Mouse (Mus musculus) kidney, postnatal 0 days (tissue): ENCODE results near the gene 9930021J03Rik. TPM values are rescaled to one million over a fixed set of nuclear protein-coding genes. Genes with fewer than 3 reads are reported as not detected.
A peak's percentile ranks its signal among the peaks of the same experiment; 100 is the strongest.

Experiments
- ATAC-seq: fragments of 200-750 bp; cut with Nextera tagmentation; replicated peaks from 2 replicates; pipeline ENCODE4 v1.8.0; 2017; ENCODE audit warnings: low read depth, moderate number of reproducible peaks, moderate TSS enrichment, moderate library complexity; ENCODE audit not compliant: low FRiP score
- DNase-seq: peaks from one replicate; pipeline ENCODE4 v3.0.0-alpha.2; 2016; ENCODE audit warnings: low spot score
- H3K27ac ChIP-seq: fragments of 300-500 bp; sonication (generic); 2 replicates; pipeline ENCODE4 v1.5.1; 2014; ENCODE audit warnings: mild to moderate bottlenecking
- H3K27me3 ChIP-seq: fragments of 300-500 bp; sonication (generic); 2 replicates; pipeline ENCODE4 v1.6.1; 2014; ENCODE audit warnings: low read length, mixed read lengths; ENCODE audit not compliant: insufficient read depth
- H3K36me3 ChIP-seq: fragments of 300-500 bp; sonication (generic); 2 replicates; pipeline ENCODE4 v1.6.1; 2014; ENCODE audit warnings: low read length, mixed read lengths; ENCODE audit not compliant: insufficient read depth
- H3K4me1 ChIP-seq: fragments of 300-500 bp; sonication (generic); replicated peaks from 2 replicates; pipeline ENCODE4 v1.6.1; 2014; ENCODE audit warnings: antibody characterized with exemption, low read length, mixed read lengths; ENCODE audit not compliant: insufficient read depth
- H3K4me2 ChIP-seq: fragments of 300-500 bp; sonication (generic); 2 replicates; pipeline ENCODE4 v1.6.1; 2014; ENCODE audit warnings: mild to moderate bottlenecking, low read length, moderate library complexity, mixed read lengths
- H3K4me3 ChIP-seq: fragments of 300-500 bp; sonication (generic); replicated peaks from 2 replicates; pipeline ENCODE4 v1.5.1; 2014; ENCODE audit warnings: low read depth, low read length
- H3K9ac ChIP-seq: fragments of 300-500 bp; sonication (generic); 2 replicates; pipeline ENCODE4 v1.6.1; 2014; ENCODE audit warnings: low read depth, low read length
- H3K9me3 ChIP-seq: fragments of 300-500 bp; sonication (generic); replicated peaks from 2 replicates; pipeline ENCODE4 v1.6.1; 2016; ENCODE audit warnings: low read length, inconsistent platforms, mixed read lengths
- CTCF ChIP-seq: IDR thresholded peaks from 2 replicates; pipeline ENCODE4 v1.5.1; 2016; ENCODE audit warnings: antibody characterized with exemption, low read depth, mild to moderate bottlenecking, moderate library complexity
- WGBS: fragments of 180-500 bp; shearing (Covaris S2); extraction: QIAGEN DNeasy Blood & Tissue Kit; methylation state at CpG from one replicate; pipeline ENCODE4 v1.1.7; 2014; 5-methylcytosine and 5-hydroxymethylcytosine counted together
- polyA plus RNA-seq: library from polyadenylated mRNA; unstranded; fragments of >200 nt; fragmentation: Nextera tagmentation; extraction: Ambion mirVana; gene quantifications from 2 replicates; pipeline ENCODE4 v1.2.1, GENCODE M21; 2015

Gene 9930021J03Rik
- polyA plus RNA-seq: 5.0 and 5.9 TPM in 2 replicates

- peak within 1 kb of the TSS; percentile 83 for H3K9ac ChIP-seq
- 1% methylated on average over 39 of the region's 95 CpGs for WGBS
Measured at GRCm38 (mm10) chr19:29805917-29806785, at the start of gene 9930021J03Rik. 9930021J03Rik (minus strand) TSS chr19:29805989.

GRCm38 (mm10) chr19:29853711-29854110 lies 47.9 kb upstream of the 9930021J03Rik start:
- H3K9ac ChIP-seq: no peak overlapping the region
- TF ChIP-seq CTCF: no peak
- no peak overlapping the region for H3K4me3 ChIP-seq
- 90% methylated on average over 5 of the region's 5 CpGs for WGBS
- no peak for ATAC-seq
- H3K4me2 ChIP-seq: no peak overlapping the region
- H3K27ac ChIP-seq: no peak overlapping the region
- DNase-seq: no peak
- no peaks in the 10 kb centered on the region for H3K4me1 ChIP-seq
- H3K27me3 ChIP-seq: no peaks in the 10 kb centered on the region
- H3K9me3 ChIP-seq: no peaks in the 10 kb centered on the region
- H3K36me3 ChIP-seq: no peaks in the 10 kb centered on the region

More at GRCm38 (mm10) chr19:29805917-29806785, at the start of gene 9930021J03Rik:
- 0 out of 2 replicates have a peak, but pooled peaks cover 14% of the 10 kb centered on the region for H3K36me3 ChIP-seq
- DNase-seq (peak; percentile 98), ATAC-seq (peak; percentile 94)
- 0 out of 2 replicates have a peak, but pooled peaks cover 6% of the 10 kb centered on the region for H3K4me1 ChIP-seq
- H3K27me3 ChIP-seq: no peaks in the 10 kb centered on the region
- H3K4me2 ChIP-seq: peak within 1 kb of the TSS; percentile 74
- no peak for TF ChIP-seq CTCF
- H3K27ac ChIP-seq: peak within 1 kb of the TSS; percentile 94
- H3K4me3 ChIP-seq: peak within 1 kb of the TSS; percentile 95
- H3K9me3 ChIP-seq: no peaks in the 10 kb centered on the region

- no peak overlapping the region for H3K27ac ChIP-seq
- WGBS: 37% methylated on average over 12 of the region's 12 CpGs
- H3K9me3 ChIP-seq: no peaks in the 10 kb centered on the region
- ATAC-seq (no peak), DNase-seq (no peak)
- no peaks in the 10 kb centered on the region for H3K27me3 ChIP-seq
- no peak overlapping the region for H3K4me3 ChIP-seq
- H3K9ac ChIP-seq: no peak overlapping the region
- H3K4me2 ChIP-seq: no peak overlapping the region
- H3K36me3 ChIP-seq: no peaks in the 10 kb centered on the region
- TF ChIP-seq CTCF: no peak
- no peaks in the 10 kb centered on the region for H3K4me1 ChIP-seq
Measured at GRCm38 (mm10) chr19:29851036-29851690, 45.4 kb upstream of the 9930021J03Rik start.

GRCm38 (mm10) chr19:29849924-29850551 lies 44.2 kb upstream of the 9930021J03Rik start:
- H3K4me1 ChIP-seq: no peaks in the 10 kb centered on the region
- H3K9ac ChIP-seq: no peak overlapping the region
- no peaks in the 10 kb centered on the region for H3K27me3 ChIP-seq
- no peak overlapping the region for H3K4me3 ChIP-seq
- 85% methylated on average over 11 of the region's 11 CpGs for WGBS
- ATAC-seq (no peak), DNase-seq (no peak)
- H3K36me3 ChIP-seq: no peaks in the 10 kb centered on the region
- H3K4me2 ChIP-seq: no peak overlapping the region
- no peaks in the 10 kb centered on the region for H3K9me3 ChIP-seq
- no peak for TF ChIP-seq CTCF
- no peak overlapping the region for H3K27ac ChIP-seq

GRCm38 (mm10) chr19:29844036-29844661 lies 38.4 kb upstream of the 9930021J03Rik start:
- H3K36me3 ChIP-seq: no peaks in the 10 kb centered on the region
- H3K9me3 ChIP-seq: no peaks in the 10 kb centered on the region
- peak overlapping the region; percentile 33; the same call in 1 of the 2 replicates for H3K27ac ChIP-seq
- ATAC-seq (no peak), DNase-seq (no peak)
- 0 out of 2 replicates have a peak, but pooled peaks cover 2% of the 10 kb centered on the region for H3K4me1 ChIP-seq
- TF ChIP-seq CTCF: no peak
- 47% methylated on average over 12 of the region's 12 CpGs for WGBS
- H3K9ac ChIP-seq: no peak overlapping the region
- no peaks in the 10 kb centered on the region for H3K27me3 ChIP-seq
- H3K4me2 ChIP-seq: no peak overlapping the region
- no peak overlapping the region for H3K4me3 ChIP-seq

GRCm38 (mm10) chr19:29843641-29844035 lies 37.8 kb upstream of the 9930021J03Rik start:
- 28% methylated on average over 5 of the region's 5 CpGs for WGBS
- DNase-seq: peak; percentile 75
- H3K4me1 ChIP-seq: 0 out of 2 replicates have a peak, but pooled peaks cover 2% of the 10 kb centered on the region
- TF ChIP-seq CTCF: no peak
- H3K9me3 ChIP-seq: no peaks in the 10 kb centered on the region
- H3K27ac ChIP-seq: peak overlapping the region; percentile 33; the same call in 1 of the 2 replicates
- H3K9ac ChIP-seq: no peak overlapping the region
- no peaks in the 10 kb centered on the region for H3K36me3 ChIP-seq
- no peak overlapping the region for H3K4me3 ChIP-seq
- H3K27me3 ChIP-seq: no peaks in the 10 kb centered on the region
- H3K4me2 ChIP-seq: no peak overlapping the region
- ATAC-seq: no peak
